Mouse (Mus musculus) neural tube, embryonic 14.5 days (tissue): Measurements from ENCODE around the gene Camsap2. TPM values are rescaled to one million over a fixed set of nuclear protein-coding genes. Genes with fewer than 3 reads are reported as not detected.

Experiments
- ATAC-seq: fragments of 200-750 bp; cut with Nextera tagmentation; 2 replicates; pipeline ENCODE4 v1.8.0; 2017; ENCODE audit warnings: low read depth, mild to moderate bottlenecking, moderate TSS enrichment, moderate library complexity
- H3K27ac ChIP-seq: fragments of 300-500 bp; sonication (generic); 2 replicates; pipeline ENCODE4 v1.5.1; 2014; ENCODE audit warnings: low read depth, mild to moderate bottlenecking, control low read depth, low read length, moderate library complexity, mixed read lengths
- H3K27me3 ChIP-seq: fragments of 300-500 bp; sonication (generic); 2 replicates; pipeline ENCODE4 v1.6.1; 2014; ENCODE audit warnings: low read length; ENCODE audit not compliant: control insufficient read depth, insufficient read depth
- H3K36me3 ChIP-seq: fragments of 300-500 bp; sonication (generic); 2 replicates; pipeline ENCODE4 v1.6.1; 2014; ENCODE audit warnings: low read length, mixed read lengths; ENCODE audit not compliant: control insufficient read depth, insufficient read depth
- H3K4me1 ChIP-seq: fragments of 300-500 bp; sonication (generic); 2 replicates; pipeline ENCODE4 v1.6.1; 2014; ENCODE audit warnings: low read length; ENCODE audit not compliant: control insufficient read depth, insufficient read depth
- H3K4me2 ChIP-seq: fragments of 300-500 bp; sonication (generic); 2 replicates; pipeline ENCODE4 v1.6.1; 2014; ENCODE audit warnings: mild to moderate bottlenecking, low read depth, low read length, control low read depth
- H3K4me3 ChIP-seq: fragments of 300-500 bp; sonication (generic); 2 replicates; pipeline ENCODE4 v1.5.1; 2014; ENCODE audit warnings: low read depth, low read length, control low read depth, mixed read lengths
- H3K9ac ChIP-seq: fragments of 300-500 bp; sonication (generic); replicated peaks from 2 replicates; pipeline ENCODE4 v1.6.1; 2014; ENCODE audit warnings: low read depth, mild to moderate bottlenecking, control low read depth, low read length, mixed read lengths
- H3K9me3 ChIP-seq: fragments of 300-500 bp; sonication (generic); 2 replicates; pipeline ENCODE4 v1.6.1; 2016; ENCODE audit warnings: low read length; ENCODE audit not compliant: control insufficient read depth
- WGBS: fragments of 180-500 bp; shearing (Covaris S2); extraction: QIAGEN DNeasy Blood & Tissue Kit; methylation state at CpG from one replicate; pipeline ENCODE4 v1.1.7; 2014; 5-methylcytosine and 5-hydroxymethylcytosine counted together
- polyA plus RNA-seq: library from polyadenylated mRNA; unstranded; fragments of >200 nt; fragmentation: Nextera tagmentation; extraction: Ambion mirVana; gene quantifications from 2 replicates; pipeline ENCODE4 v1.2.1, GENCODE M21; 2014

Gene Camsap2
- polyA plus RNA-seq, 1 experiment from 2014 or later, result 65.6 TPM

DNA sequence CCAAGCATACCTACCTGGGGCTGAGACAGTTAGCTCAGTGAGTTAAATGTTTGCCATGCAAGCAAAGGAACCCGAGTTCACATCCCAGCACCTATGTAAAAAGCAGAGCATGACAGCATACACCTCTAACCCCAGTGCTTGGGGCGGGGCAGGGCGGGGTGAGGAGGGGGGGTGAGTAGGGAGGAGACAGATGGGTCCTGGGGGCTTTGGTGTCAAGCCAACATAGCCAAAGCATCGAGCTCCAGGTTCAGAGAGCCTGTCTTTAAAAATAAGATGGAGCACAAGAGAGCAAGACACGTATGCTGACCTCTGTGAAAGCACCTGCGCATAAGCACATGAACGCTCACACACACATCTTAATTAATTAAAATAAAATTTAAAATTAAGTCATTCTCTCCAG is 12.8 kb downstream of the Camsap2 start:
- H3K9ac ChIP-seq, result no peak overlapping the region
- WGBS, result 88% methylated on average over 7 of the region's 7 CpGs
- H3K36me3 ChIP-seq, result no peaks in the 10 kb centered on the region
- peaks cover 11% of the 10 kb centered on the region; the same call in 1 of the 2 replicates for H3K4me1 ChIP-seq
- H3K4me2 ChIP-seq, result no peak overlapping the region
- no peak overlapping the region for H3K27ac ChIP-seq
- no peak overlapping the region for H3K4me3 ChIP-seq
- ATAC-seq, result no peak
- no peaks in the 10 kb centered on the region for H3K27me3 ChIP-seq
- H3K9me3 ChIP-seq, result no peaks in the 10 kb centered on the region

DNA sequence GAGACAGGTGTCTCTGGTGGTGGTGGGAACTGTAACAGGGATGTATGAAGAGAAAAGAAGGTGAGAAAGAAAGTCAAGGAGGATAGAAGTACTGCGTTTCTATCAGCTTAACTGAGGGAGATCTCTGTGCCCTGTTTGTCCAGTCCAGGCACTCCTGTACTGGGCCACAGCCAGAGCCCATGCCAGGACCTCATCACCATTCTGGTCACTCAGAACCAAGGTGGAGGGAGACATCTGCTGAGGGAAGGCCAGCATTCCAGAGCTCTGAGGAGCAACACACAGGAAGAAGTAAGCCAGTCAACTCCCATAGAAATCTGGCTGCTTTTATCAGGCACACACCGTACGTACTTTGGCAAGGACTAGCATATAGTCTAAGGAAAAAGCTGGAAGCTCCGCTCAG is 14.1 kb downstream of the Camsap2 start:
- Histone ChIP-seq H3K27ac (no peak overlapping the region), H3K4me1 (peaks cover 11% of the 10 kb centered on the region; the same call in 1 of the 2 replicates), H3K4me2 (no peak overlapping the region), H3K9me3 (no peaks in the 10 kb centered on the region), H3K9ac (no peak overlapping the region), H3K36me3 (no peaks in the 10 kb centered on the region), H3K4me3 (no peak overlapping the region), H3K27me3 (no peaks in the 10 kb centered on the region)
- WGBS, result 76% methylated on average over 4 of the region's 4 CpGs
- ATAC-seq, result no peak

DNA sequence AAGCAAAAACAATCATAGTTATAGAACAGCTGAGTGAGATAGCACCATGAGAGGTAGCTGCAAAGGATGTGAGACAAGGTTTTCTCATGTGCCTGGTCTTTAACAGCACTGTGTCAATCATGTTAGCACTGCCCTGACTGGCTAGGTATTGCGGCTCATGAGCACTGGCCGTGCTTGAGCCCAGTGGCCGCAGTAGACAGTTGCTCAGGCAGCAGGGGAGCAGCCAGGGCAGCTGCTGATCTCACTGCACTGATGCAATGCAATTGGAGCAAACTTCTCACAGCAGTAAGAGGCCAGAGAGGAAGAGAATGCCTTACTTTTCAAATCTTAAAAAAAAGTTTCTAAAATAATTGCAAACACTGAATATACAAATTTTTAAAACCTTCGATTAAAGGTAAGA is 16.5 kb downstream of the Camsap2 start:
- Histone ChIP-seq H3K9ac (no peak overlapping the region), H3K4me1 (peaks cover 16% of the 10 kb centered on the region), H3K36me3 (no peaks in the 10 kb centered on the region), H3K27ac (no peak overlapping the region), H3K9me3 (no peaks in the 10 kb centered on the region), H3K4me2 (no peak overlapping the region), H3K4me3 (no peak overlapping the region), H3K27me3 (no peaks in the 10 kb centered on the region)
- no peak for ATAC-seq
- 89% methylated on average over 4 of the region's 4 CpGs for WGBS

DNA sequence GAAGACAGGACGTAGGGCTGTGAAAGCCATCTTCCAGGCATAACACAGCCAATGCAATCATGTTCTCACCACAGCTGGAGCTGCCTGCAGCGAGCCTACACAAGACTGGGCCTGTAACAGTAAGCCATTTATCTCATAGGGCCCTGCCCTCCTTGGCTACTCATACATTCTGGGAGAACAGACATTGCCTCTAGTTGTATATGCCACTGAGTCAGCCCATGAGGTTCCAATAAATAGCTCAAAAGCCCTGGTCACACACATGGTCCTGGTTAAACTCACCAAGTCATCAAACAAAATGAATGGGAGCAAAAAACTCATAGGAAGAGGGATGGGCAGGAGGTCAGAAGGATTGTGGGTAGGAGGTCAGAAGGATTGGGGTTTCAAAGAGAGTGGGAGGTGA is 17.3 kb downstream of the Camsap2 start:
- Histone ChIP-seq H3K36me3 (peaks cover 2% of the 10 kb centered on the region; the same call in 1 of the 2 replicates), H3K27me3 (no peaks in the 10 kb centered on the region), H3K4me3 (no peak overlapping the region), H3K4me1 (peaks cover 9% of the 10 kb centered on the region), H3K4me2 (no peak overlapping the region), H3K9me3 (no peaks in the 10 kb centered on the region), H3K27ac (no peak overlapping the region), H3K9ac (no peak overlapping the region)
- no peak for ATAC-seq
- 76% methylated on average over 2 of the region's 2 CpGs for WGBS

DNA sequence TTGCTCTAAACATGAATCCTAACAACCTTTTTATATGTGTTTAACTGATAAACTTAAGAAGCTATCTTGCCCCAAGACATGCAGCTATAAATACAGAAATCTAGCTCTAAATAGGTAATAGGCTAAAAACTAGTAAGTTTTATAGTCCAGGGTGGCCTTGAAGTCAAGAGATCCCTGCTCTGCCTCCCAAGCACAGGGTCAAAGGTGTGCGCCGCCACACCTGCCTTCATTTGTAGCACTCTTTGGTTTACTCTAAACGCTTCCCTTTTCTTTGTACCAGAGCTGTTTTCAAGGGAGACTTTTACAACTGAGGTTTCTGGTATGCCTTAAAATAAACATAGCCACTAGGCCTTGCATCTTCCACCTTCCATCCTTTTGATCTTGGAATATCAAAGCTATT is 18.3 kb downstream of the Camsap2 start:
- Histone ChIP-seq H3K36me3 (peaks cover 10% of the 10 kb centered on the region), H3K9me3 (no peaks in the 10 kb centered on the region), H3K4me3 (no peak overlapping the region), H3K4me1 (peaks cover 5% of the 10 kb centered on the region), H3K4me2 (no peak overlapping the region), H3K27me3 (no peaks in the 10 kb centered on the region), H3K9ac (no peak overlapping the region), H3K27ac (no peak overlapping the region)
- no peak for ATAC-seq
- WGBS, result 88% methylated on average over 3 of the region's 3 CpGs

DNA sequence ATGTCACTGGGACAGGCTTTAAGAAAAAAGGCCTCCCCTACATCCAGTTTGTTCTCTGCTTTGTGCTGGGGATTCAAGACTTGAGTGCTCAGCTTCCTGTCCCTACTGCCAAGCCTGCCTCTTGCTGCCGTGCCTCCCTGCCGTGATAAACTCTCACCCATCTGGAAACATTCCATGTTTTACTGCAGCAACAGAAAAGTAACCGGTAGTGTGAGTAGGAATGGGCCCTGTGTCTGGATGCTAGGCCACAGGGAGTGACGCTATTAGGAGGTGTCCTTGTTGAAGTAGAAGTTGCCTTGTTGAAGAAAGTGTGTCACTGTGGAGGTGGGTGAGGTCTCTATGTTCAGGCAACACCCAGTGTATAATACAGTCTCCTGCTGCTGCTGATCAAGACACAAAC is 20.0 kb downstream of the Camsap2 start:
- no peak overlapping the region for H3K4me3 ChIP-seq
- peaks cover 14% of the 10 kb centered on the region for H3K36me3 ChIP-seq
- H3K27me3 ChIP-seq, result no peaks in the 10 kb centered on the region
- 16% methylated on average over 4 of the region's 4 CpGs for WGBS
- H3K9me3 ChIP-seq, result no peaks in the 10 kb centered on the region
- ATAC-seq, result no peak
- H3K4me2 ChIP-seq, result no peak overlapping the region
- H3K27ac ChIP-seq, result no peak overlapping the region
- peaks cover 5% of the 10 kb centered on the region for H3K4me1 ChIP-seq
- 0 out of 2 replicates have a peak overlapping the region, but pooled peaks have one; percentile 11 for H3K9ac ChIP-seq

DNA sequence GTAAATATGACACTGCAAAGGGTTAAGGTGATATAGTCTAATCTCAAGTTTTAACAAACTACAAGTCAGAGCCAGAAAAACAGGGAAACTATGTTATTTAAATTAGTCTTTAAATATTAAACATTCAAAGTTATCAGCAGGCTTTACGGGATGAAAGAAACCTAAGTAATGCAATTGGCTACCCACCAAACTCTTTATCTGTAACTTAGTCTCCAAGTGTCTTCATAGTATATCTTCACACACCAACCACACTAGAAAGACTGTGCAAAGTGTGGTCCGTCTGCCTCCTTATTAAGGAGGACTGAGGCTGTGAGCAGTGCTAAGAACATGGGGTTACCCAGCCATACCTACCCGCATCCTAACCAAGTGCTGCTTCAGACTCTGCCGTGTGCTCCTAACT is 23.6 kb downstream of the Camsap2 start:
- H3K4me1 ChIP-seq, result peaks cover 5% of the 10 kb centered on the region
- H3K4me2 ChIP-seq, result no peak overlapping the region
- no peaks in the 10 kb centered on the region for H3K9me3 ChIP-seq
- no peaks in the 10 kb centered on the region for H3K27me3 ChIP-seq
- H3K9ac ChIP-seq, result no peak overlapping the region
- H3K27ac ChIP-seq, result no peak overlapping the region
- WGBS, result 92% methylated on average over 4 of the region's 4 CpGs
- ATAC-seq, result no peak
- no peak overlapping the region for H3K4me3 ChIP-seq
- peaks cover 14% of the 10 kb centered on the region for H3K36me3 ChIP-seq

DNA sequence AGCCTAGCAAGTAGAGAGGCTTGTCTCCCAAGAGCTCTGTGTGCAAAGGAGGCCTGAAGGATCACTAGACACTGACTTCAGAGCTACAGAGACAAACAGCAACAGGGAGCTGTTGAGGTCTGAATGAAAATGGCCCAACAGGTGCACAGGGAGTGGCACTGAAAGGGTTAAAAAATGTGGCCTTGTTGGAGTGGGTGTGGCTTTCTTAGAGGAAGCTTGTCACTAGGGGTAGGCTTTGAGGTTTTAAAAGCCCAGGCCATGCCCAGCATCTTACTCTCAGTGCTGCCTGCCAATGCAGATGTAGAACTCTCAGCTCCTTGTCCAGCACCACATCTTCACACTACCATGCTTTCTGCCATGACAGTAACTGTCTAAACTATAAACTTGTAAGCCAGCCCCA is 29.6 kb downstream of the Camsap2 start:
- no peak overlapping the region for H3K9ac ChIP-seq
- no peaks in the 10 kb centered on the region for H3K9me3 ChIP-seq
- H3K4me3 ChIP-seq, result no peak overlapping the region
- H3K27me3 ChIP-seq, result no peaks in the 10 kb centered on the region
- H3K27ac ChIP-seq, result no peak overlapping the region
- no peaks in the 10 kb centered on the region for H3K4me1 ChIP-seq
- ATAC-seq, result no peak
- no peaks in the 10 kb centered on the region for H3K36me3 ChIP-seq
- no peak overlapping the region for H3K4me2 ChIP-seq

DNA sequence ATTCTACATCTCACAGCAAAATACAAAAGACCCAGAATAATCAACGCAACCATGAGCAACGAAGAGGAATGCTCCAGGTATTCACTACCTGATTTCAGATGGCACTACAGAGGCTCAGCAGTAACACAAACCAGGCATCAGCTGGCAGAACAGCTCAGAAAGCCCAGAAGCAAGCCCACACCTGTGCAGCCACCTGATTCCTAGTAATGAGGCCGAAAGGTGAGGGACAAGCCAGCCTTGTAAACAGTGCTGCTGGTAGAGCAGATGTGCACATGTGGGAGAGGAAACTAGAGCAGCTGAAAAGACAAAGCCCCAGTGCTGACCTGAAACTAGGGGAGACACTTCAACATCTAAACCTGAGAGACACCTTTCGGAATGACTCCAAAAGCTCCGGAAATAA is 36.7 kb downstream of the Camsap2 start:
- ATAC-seq, result no peak
- H3K4me3 ChIP-seq, result no peak overlapping the region
- no peak overlapping the region for H3K27ac ChIP-seq
- H3K27me3 ChIP-seq, result no peaks in the 10 kb centered on the region
- 91% methylated on average over 5 of the region's 5 CpGs for whole genome bisulfite sequencing
- H3K9me3 ChIP-seq, result no peaks in the 10 kb centered on the region
- no peaks in the 10 kb centered on the region for H3K36me3 ChIP-seq
- no peaks in the 10 kb centered on the region for H3K4me1 ChIP-seq
- H3K4me2 ChIP-seq, result no peak overlapping the region
- no peak overlapping the region for H3K9ac ChIP-seq

DNA sequence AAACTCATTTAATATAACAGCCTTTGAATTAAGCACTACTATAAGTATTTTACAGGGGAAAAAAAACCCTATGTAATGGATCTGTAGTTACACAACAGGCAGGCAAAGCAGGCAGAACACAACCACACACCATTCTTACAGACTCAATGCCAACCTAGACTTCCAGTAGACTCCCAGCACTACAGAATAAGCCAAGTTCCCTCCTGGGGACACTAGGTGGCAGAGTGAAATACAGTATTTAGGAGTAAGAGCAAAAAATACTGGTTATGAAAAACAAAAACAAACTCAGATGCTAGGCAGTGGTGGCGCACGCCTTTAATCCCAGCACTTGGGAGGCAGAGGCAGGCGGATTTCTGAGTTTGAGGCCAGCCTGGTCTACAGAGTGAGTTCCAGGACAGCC is 39.5 kb downstream of the Camsap2 start:
- 87% methylated on average over 3 of the region's 3 CpGs for WGBS
- Histone ChIP-seq H3K9ac (no peak overlapping the region), H3K4me3 (no peak overlapping the region), H3K27ac (no peak overlapping the region), H3K4me1 (no peaks in the 10 kb centered on the region), H3K27me3 (no peaks in the 10 kb centered on the region), H3K36me3 (no peaks in the 10 kb centered on the region), H3K9me3 (no peaks in the 10 kb centered on the region), H3K4me2 (no peak overlapping the region)
- 0 out of 2 replicates have a peak, but pooled peaks have one; percentile 58 for ATAC-seq
